Mouse (Mus musculus) frontal cortex, postnatal 25 days (tissue): ENCODE results near the gene Spen.

Source experiments
- DNase-seq, 2 experiments: peaks; one replicate each; pipeline ENCODE4 v3.0.0; 2022; ENCODE audit warnings: low spot score in 2 of 2

The Spen gene

GRCm38 (mm10) chr4:141421423-141421822, 117.0 kb downstream of the Spen start:
- DNase-seq, result no peak

- DNase-seq, result no peak
Observed at GRCm38 (mm10) chr4:141420886-141421285, 117.5 kb downstream of the Spen start.

GRCm38 (mm10) chr4:141420192-141420829, 118.1 kb downstream of the Spen start, which contains the start of gene Hspb7:
Gene Hspb7, plus strand, starts transcription at chr4:141420779.
- no peak for DNase-seq

DNA sequence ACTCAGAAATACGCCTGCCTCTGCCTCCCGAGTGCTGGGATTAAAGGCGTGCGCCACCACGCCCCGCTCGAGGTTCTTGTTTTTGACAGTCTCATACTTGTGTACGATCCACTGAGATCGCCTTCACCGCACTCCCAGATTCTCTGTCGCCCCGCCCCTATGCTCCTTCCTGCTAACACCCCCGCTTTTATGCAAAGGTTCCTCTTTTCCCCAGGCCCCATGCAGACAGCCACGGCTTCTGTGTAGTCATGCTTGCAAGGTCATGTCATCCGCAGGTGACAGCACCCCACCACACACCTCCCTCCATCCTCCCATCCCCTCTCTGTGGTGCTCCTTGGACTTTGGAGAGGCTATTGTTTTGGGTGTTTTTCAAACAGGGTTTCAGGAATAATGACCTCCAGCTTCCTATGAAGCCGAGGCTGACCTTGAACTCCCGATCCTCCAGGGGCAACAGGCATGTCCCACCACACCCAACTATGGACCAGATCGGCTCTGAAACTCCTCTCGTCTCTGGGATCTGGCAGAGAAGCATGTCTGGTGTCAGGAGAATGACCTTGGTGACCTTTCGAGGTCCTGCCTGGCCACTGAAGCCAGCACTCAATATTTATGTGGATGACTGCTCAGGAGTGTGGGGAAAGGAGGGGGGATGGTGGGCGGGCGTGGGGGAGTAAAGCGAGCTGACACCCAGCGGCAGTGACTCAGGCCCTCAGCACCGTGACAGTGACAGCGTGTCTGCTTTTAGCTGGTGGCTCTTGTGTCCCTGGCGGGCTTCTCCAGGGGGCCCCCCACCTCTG, 118.8 kb downstream of the Spen start:
- DNase-seq, result no peak
